Mouse (Mus musculus) CH12.LX (cell line): Measurements from ENCODE around the gene Pold1. TPM values are rescaled to one million over a fixed set of nuclear protein-coding genes. Genes with fewer than 3 reads are reported as not detected.

Experiments used
- DNase-seq: peaks from one replicate; pipeline ENCODE4 v3.0.0-alpha.2; 2013; ENCODE audit errors: extremely low read depth
- H3K27ac ChIP-seq: 2 replicates; pipeline ENCODE4 v1.5.1; 2012; ENCODE audit warnings: low read depth, mild to moderate bottlenecking, control low read depth, moderate library complexity; ENCODE audit not compliant: insufficient read depth
- H3K27me3 ChIP-seq: replicated peaks from 2 replicates; pipeline ENCODE3; 2012; ENCODE audit warnings: inconsistent platforms
- H3K36me3 ChIP-seq, 2 experiments: replicated peaks in 1 of 2; 2 replicates each; pipeline versions ENCODE3 to v1.6.1; 2012; ENCODE audit warnings: inconsistent platforms in 1 of 2, low read length in 1 of 2, mild to moderate bottlenecking in 1 of 2, mixed read lengths in 1 of 2, moderate library complexity in 1 of 2; ENCODE audit not compliant: control insufficient read depth in 1 of 2, insufficient read depth in 1 of 2
- H3K4me1 ChIP-seq, 2 experiments: 2 replicates each; pipeline ENCODE4 v1.6.1; 2012; ENCODE audit warnings: inconsistent platforms in 1 of 2, moderate library complexity in 1 of 2; ENCODE audit not compliant: insufficient read depth in 2 of 2, control insufficient read depth in 1 of 2
- H3K4me2 ChIP-seq: 2 replicates; pipeline ENCODE4 v1.6.1; 2012; ENCODE audit warnings: low read depth, mild to moderate bottlenecking, control low read depth; ENCODE audit not compliant: poor library complexity, insufficient read depth, severe bottlenecking
- H3K4me3 ChIP-seq, 3 experiments: fragments of 150-350 bp in 1 of 3; sonication (generic) in 1 of 3; replicated peaks in 1 of 3; 2 replicates each; pipeline versions ENCODE3 to v1.5.1; 2011 to 2012; ENCODE audit warnings: low read depth in 2 of 3, low read length in 2 of 3, mild to moderate bottlenecking in 2 of 3, moderate library complexity in 2 of 3, control low read depth in 1 of 3, improper control_type of control experiment in 1 of 3, inconsistent platforms in 1 of 3, mixed read lengths in 1 of 3; ENCODE audit not compliant: poor library complexity in 1 of 3
- H3K79me2 ChIP-seq: replicated peaks from 2 replicates; pipeline ENCODE4 v1.6.1; 2012; ENCODE audit warnings: mild to moderate bottlenecking, moderate library complexity; ENCODE audit not compliant: control insufficient read depth, poor library complexity, insufficient read depth, severe bottlenecking; ENCODE audit errors: extremely low read depth
- H3K9ac ChIP-seq: 2 replicates; pipeline ENCODE4 v1.6.1; 2012; ENCODE audit warnings: low read depth, mild to moderate bottlenecking, control low read depth, moderate library complexity; ENCODE audit not compliant: insufficient read depth
- H3K9me3 ChIP-seq: replicated peaks from 2 replicates; pipeline ENCODE3; 2012; ENCODE audit warnings: low read length, inconsistent platforms, mixed read lengths
- BHLHE40 ChIP-seq: IDR thresholded peaks from 2 replicates; pipeline ENCODE4 v1.6.1; 2011; ENCODE audit warnings: mild to moderate bottlenecking, low read depth, low read length, improper control_type of control experiment
- CHD1 ChIP-seq: IDR thresholded peaks from 2 replicates; pipeline ENCODE4 v1.6.1; 2012; ENCODE audit warnings: low read depth, low read length, improper control_type of control experiment, inconsistent platforms
- ELF1 ChIP-seq: IDR thresholded peaks from 2 replicates; pipeline ENCODE4 v1.6.1; 2014; ENCODE audit warnings: low read depth, mild to moderate bottlenecking, inconsistent platforms, low read length, improper control_type of control experiment
- EP300 ChIP-seq: IDR thresholded peaks from 2 replicates; pipeline ENCODE4 v1.6.1; 2011; ENCODE audit warnings: low read length, improper control_type of control experiment
- GABPA ChIP-seq: IDR thresholded peaks from 2 replicates; pipeline ENCODE4 v1.6.1; 2012; ENCODE audit warnings: low read depth, low read length, improper control_type of control experiment, inconsistent platforms; ENCODE audit not compliant: insufficient replicate concordance
- HCFC1 ChIP-seq: IDR thresholded peaks from 2 replicates; pipeline ENCODE4 v1.6.1; 2012; ENCODE audit warnings: low read depth, mild to moderate bottlenecking, inconsistent platforms, low read length, improper control_type of control experiment
- JUN ChIP-seq: IDR thresholded peaks from 2 replicates; pipeline ENCODE4 v1.6.1; 2011; ENCODE audit warnings: low read depth, mild to moderate bottlenecking, low read length, improper control_type of control experiment, moderate library complexity; ENCODE audit not compliant: insufficient read depth
- JUND ChIP-seq: conservative IDR thresholded peaks from 2 replicates; pipeline ENCODE4 v1.6.1; 2011; ENCODE audit warnings: low read depth, low read length, improper control_type of control experiment
- MAFK ChIP-seq: IDR thresholded peaks from 2 replicates; pipeline ENCODE4 v1.6.1; 2011; ENCODE audit warnings: low read length, improper control_type of control experiment; ENCODE audit not compliant: insufficient replicate concordance
- MAZ ChIP-seq: IDR thresholded peaks from 2 replicates; pipeline ENCODE4 v1.6.1; 2012; ENCODE audit warnings: low read depth, mild to moderate bottlenecking, inconsistent platforms, low read length, improper control_type of control experiment, moderate library complexity
- MEF2A ChIP-seq: IDR thresholded peaks from 2 replicates; pipeline ENCODE4 v1.6.1; 2014; ENCODE audit warnings: low read depth, mild to moderate bottlenecking, inconsistent platforms, low read length, improper control_type of control experiment, borderline replicate concordance
- MXI1 ChIP-seq: IDR thresholded peaks from 2 replicates; pipeline ENCODE4 v1.6.1; 2011; ENCODE audit warnings: mild to moderate bottlenecking, low read depth, low read length, improper control_type of control experiment
- MYC ChIP-seq: IDR thresholded peaks from 2 replicates; pipeline ENCODE4 v1.6.1; 2011; ENCODE audit warnings: low read depth, mild to moderate bottlenecking, improper control_type of control experiment, low read length
- NELFE ChIP-seq: IDR thresholded peaks from 2 replicates; pipeline ENCODE4 v1.6.1; 2011; ENCODE audit warnings: low read depth, low read length, improper control_type of control experiment
- NRF1 ChIP-seq: IDR thresholded peaks from 2 replicates; pipeline ENCODE4 v1.6.1; 2014; ENCODE audit warnings: low read depth, mild to moderate bottlenecking, inconsistent platforms, low read length, improper control_type of control experiment, moderate library complexity
- PAX5 ChIP-seq: IDR thresholded peaks from 2 replicates; pipeline ENCODE4 v1.6.1; 2012; ENCODE audit warnings: low read length, inconsistent platforms, mixed read lengths
- RAD21 ChIP-seq: IDR thresholded peaks from 2 replicates; pipeline ENCODE4 v1.6.1; 2011; ENCODE audit warnings: low read depth, mild to moderate bottlenecking, low read length, improper control_type of control experiment, moderate library complexity
- RCOR1 ChIP-seq: conservative IDR thresholded peaks from 2 replicates; pipeline ENCODE4 v1.6.1; 2012; ENCODE audit warnings: low read depth, mild to moderate bottlenecking, inconsistent platforms, low read length, improper control_type of control experiment
- SIN3A ChIP-seq: IDR thresholded peaks from 2 replicates; pipeline ENCODE4 v1.6.1; 2012; ENCODE audit warnings: low read length, improper control_type of control experiment, inconsistent platforms
- SMC3 ChIP-seq: IDR thresholded peaks from 2 replicates; pipeline ENCODE4 v1.6.1; 2011; ENCODE audit warnings: low read depth, low read length, improper control_type of control experiment
- TCF12 ChIP-seq: IDR thresholded peaks from 2 replicates; pipeline ENCODE4 v1.6.1; 2014; ENCODE audit warnings: low read depth, mild to moderate bottlenecking, inconsistent platforms, low read length, improper control_type of control experiment
- USF1 ChIP-seq: IDR thresholded peaks from 2 replicates; pipeline ENCODE4 v1.6.1; 2014; ENCODE audit warnings: low read depth, mild to moderate bottlenecking, inconsistent platforms, low read length, improper control_type of control experiment
- USF2 ChIP-seq: conservative IDR thresholded peaks from 2 replicates; pipeline ENCODE4 v1.6.1; 2011; ENCODE audit warnings: low read depth, low read length, improper control_type of control experiment
- ZC3H11A ChIP-seq: IDR thresholded peaks from 2 replicates; pipeline ENCODE4 v1.6.1; 2012; ENCODE audit warnings: low read depth, mild to moderate bottlenecking, inconsistent platforms, low read length, improper control_type of control experiment
- ZKSCAN1 ChIP-seq: IDR thresholded peaks from 2 replicates; pipeline ENCODE4 v1.6.1; 2012; ENCODE audit warnings: low read depth, inconsistent platforms, low read length, improper control_type of control experiment, borderline replicate concordance
- ZNF384 ChIP-seq: IDR thresholded peaks from 2 replicates; pipeline ENCODE4 v1.6.1; 2012; ENCODE audit warnings: low read depth, low read length, improper control_type of control experiment, inconsistent platforms
- dilution Hi-C: fragments of 300-500 bp; cut with MboI; formaldehyde crosslinking; loops from 2 replicates; pipeline ENCODE4 v1.14.3; 2020; ENCODE audit warnings: low sequenced_read_pairs; ENCODE audit not compliant: extremely low pct_unique_long_range_greater_than_20kb, extremely low pct_ligation_motif_present
- in situ Hi-C: fragments of 300-500 bp; cut with MboI; formaldehyde crosslinking; loops from 3 replicates; pipeline ENCODE4 v1.14.3; 2019; ENCODE audit warnings: low sequenced_read_pairs, low pct_ligation_motif_present, low pct_unique_long_range_greater_than_20kb, mixed read lengths
- polyA plus RNA-seq: library from polyadenylated mRNA; unstranded; fragments of >175 nt; gene quantifications from 2 replicates; pipeline ENCODE4 v1.2.1, GENCODE M21; 2012; ENCODE audit warnings: low read depth; ENCODE audit not compliant: insufficient read length
- total RNA-seq, 2 experiments: library from RNA; depleted of rRNA; stranded (reverse); fragments of 300-350 nt in 1 of 2; fragments of >200 nt in 1 of 2; gene quantifications; 2 replicates each; pipeline ENCODE4 v1.2.3; 2012 to 2014

Gene Pold1
- total and polyA plus RNA-seq, 3 experiments = 49.3 to 131 (median 67.6) TPM

GRCm38 (mm10) chr7:44494681-44495080 is 54.0 kb downstream of the Pold1 start:
- dilution Hi-C loops = no loop called here
- in situ Hi-C loops = loop anchor here (10.0 kb wide), 1 partner anchor 230 kb away; the partner anchor contains the start of gene Gm15517
- Histone ChIP-seq H3K27ac (no peak overlapping the region), H3K4me1 (peaks cover 4 to 21% of the 10 kb centered on the region in 2 experiments; a peak in 3 of 4 replicates), H3K9ac (no peak overlapping the region), H3K79me2 (peaks cover 8% of the 10 kb centered on the region; the same call in 1 of the 2 replicates), H3K4me2 (no peak overlapping the region), H3K27me3 (no peaks in the 10 kb centered on the region), H3K36me3 (peaks cover 29 to 50% of the 10 kb centered on the region in 2 experiments), H3K9me3 (no peaks in the 10 kb centered on the region), H3K4me3 (no peak overlapping the region)
- DNase-seq = no peak
- TF ChIP-seq PAX5 (no peak), USF2 (no peak), ZC3H11A (no peak), EP300 (no peak), MYC (no peak), RCOR1 (no peak), SMC3 (no peak), ZNF384 (no peak), SIN3A (no peak), NRF1 (no peak), GABPA (no peak), USF1 (no peak), MXI1 (no peak), HCFC1 (no peak), ZKSCAN1 (no peak), BHLHE40 (no peak), MEF2A (no peak), JUND (no peak), CHD1 (no peak)

GRCm38 (mm10) chr7:44492166-44492826 is 56.4 kb downstream of the Pold1 start:
- Histone ChIP-seq H3K4me2 (no peak overlapping the region), H3K79me2 (peaks cover 8% of the 10 kb centered on the region; the same call in 1 of the 2 replicates), H3K9me3 (no peaks in the 10 kb centered on the region), H3K4me3 (no peak overlapping the region), H3K36me3 (peaks cover 32 to 70% of the 10 kb centered on the region in 2 experiments), H3K4me1 (peaks cover under 1 to 15% of the 10 kb centered on the region in 2 experiments; a peak in 3 of 4 replicates), H3K9ac (no peak overlapping the region), H3K27me3 (no peaks in the 10 kb centered on the region), H3K27ac (no peak overlapping the region)
- no peak for DNase-seq
- no peak for TF ChIP-seq JUND
- TF ChIP-seq MYC = no peak
- TF ChIP-seq MAFK = no peak
- no peak for TF ChIP-seq SMC3
- TF ChIP-seq RAD21 = no peak
- TF ChIP-seq ELF1 = no peak
- no peak for TF ChIP-seq MAZ
- TF ChIP-seq USF2 = no peak
- TF ChIP-seq USF1 = no peak
- no peak for TF ChIP-seq JUN
- TF ChIP-seq TCF12 = no peak
- no peak for TF ChIP-seq NRF1
- TF ChIP-seq ZC3H11A = no peak
- TF ChIP-seq NELFE = no peak
- TF ChIP-seq ZKSCAN1 = no peak
- TF ChIP-seq HCFC1 = no peak
- dilution Hi-C loops = no loop called here
- in situ Hi-C loops = loop anchor here (10.0 kb wide), 1 partner anchor 227 kb away; the partner anchor contains the start of gene Gm15517
